Mouse (Mus musculus): ENCODE measurements around the gene Zbtb48. TPM values are rescaled to one million over a fixed set of nuclear protein-coding genes. Genes with fewer than 3 reads are reported as not detected.

Gene Zbtb48
- total and polyA plus RNA-seq, 2 experiments from 2014 or later: 10.9 to 14.2 TPM

DNA sequence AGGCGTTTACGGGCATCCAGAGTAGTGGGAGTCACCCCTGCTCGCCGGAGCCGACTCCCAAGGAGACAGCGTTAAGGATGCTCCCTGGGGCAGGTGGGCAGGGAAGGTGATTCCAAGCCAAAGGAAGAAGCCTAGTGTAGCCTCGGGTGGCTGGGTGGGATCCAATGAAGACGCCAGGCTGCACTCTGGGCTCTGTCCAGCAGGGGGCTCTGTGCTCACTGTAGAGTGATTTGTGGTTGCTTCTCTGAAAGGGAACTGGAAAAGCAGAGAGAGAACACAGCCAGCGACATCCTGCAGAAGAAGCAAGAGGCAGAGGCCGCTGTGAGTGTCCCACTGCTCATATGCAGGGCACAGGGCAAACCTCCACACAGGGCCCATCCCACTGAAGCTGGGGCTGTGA, 49.7 kb downstream of the Zbtb48 start:
- peak; percentile 94 for TF ChIP-seq CTCF (IDR thresholded peaks at IDR 0.05; ENCODE audit: low read depth)
- 31% methylated on average over 10 of the region's 10 CpGs for WGBS
- H3K27me3 ChIP-seq (ENCODE audit: insufficient read depth, low read length): no peaks in the 10 kb centered on the region
- H3K36me3 ChIP-seq (ENCODE audit: insufficient read depth): peaks cover 57% of the 10 kb centered on the region
- DNase-seq (peak; percentile 93), ATAC-seq (peak; percentile 28)
- no peak overlapping the region for H3K4me3 ChIP-seq (ENCODE audit: low read depth, low read length)
- no peak overlapping the region for H3K9ac ChIP-seq
- H3K27ac ChIP-seq (ENCODE audit: low read depth, low read length): peak overlapping the region; percentile 62; the same call in 1 of the 2 replicates
- no peaks in the 10 kb centered on the region for H3K4me1 ChIP-seq (ENCODE audit: insufficient read depth)
- H3K9me3 ChIP-seq (ENCODE audit: low read length): no peaks in the 10 kb centered on the region
- no peak overlapping the region for H3K4me2 ChIP-seq (ENCODE audit: low read depth)

- Histone ChIP-seq H3K27me3 (ENCODE audit: insufficient read depth, low read length) (no peaks in the 10 kb centered on the region), H3K4me1 (ENCODE audit: insufficient read depth) (no peaks in the 10 kb centered on the region), H3K9me3 (ENCODE audit: low read length) (no peaks in the 10 kb centered on the region), H3K27ac (ENCODE audit: low read depth, low read length) (no peak overlapping the region), H3K4me3 (ENCODE audit: low read depth, low read length) (no peak overlapping the region), H3K9ac (no peak overlapping the region), H3K4me2 (ENCODE audit: low read depth) (no peak overlapping the region), H3K36me3 (ENCODE audit: insufficient read depth) (peaks cover 56% of the 10 kb centered on the region)
- 98% methylated on average over 3 of the region's 3 CpGs for WGBS
- ATAC-seq (no peak), DNase-seq (peak; percentile 47)
- peak; percentile 70 for TF ChIP-seq CTCF (IDR thresholded peaks at IDR 0.05; ENCODE audit: low read depth)
Measured at GRCm38 (mm10) chr4:151975441-151975840, 52.0 kb downstream of the Zbtb48 start.

- peaks cover 61% of the 10 kb centered on the region for H3K36me3 ChIP-seq (ENCODE audit: insufficient read depth)
- WGBS: 58% methylated on average over 10 of the region's 10 CpGs
- H3K27ac ChIP-seq (ENCODE audit: low read depth, low read length): no peak overlapping the region
- TF ChIP-seq CTCF (IDR thresholded peaks at IDR 0.05; ENCODE audit: low read depth): peak; percentile 81
- DNase-seq (peak; percentile 72), ATAC-seq (peak; percentile 66)
- no peak overlapping the region for H3K4me3 ChIP-seq (ENCODE audit: low read depth, low read length)
- H3K9ac ChIP-seq: no peak overlapping the region
- H3K4me1 ChIP-seq (ENCODE audit: insufficient read depth): no peaks in the 10 kb centered on the region
- H3K27me3 ChIP-seq (ENCODE audit: insufficient read depth, low read length): no peaks in the 10 kb centered on the region
- no peak overlapping the region for H3K4me2 ChIP-seq (ENCODE audit: low read depth)
- H3K9me3 ChIP-seq (ENCODE audit: low read length): no peaks in the 10 kb centered on the region
Measured at GRCm38 (mm10) chr4:151972221-151972967, 55.1 kb downstream of the Zbtb48 start.

Other genes starting within 250 kb of the Zbtb48 start
- gene Camta1, start 165.8 kb downstream of the Zbtb48 start, total RNA-seq (2014; rRNA removed): 87.4 and 89.6 TPM in 2 replicates
- gene Camta1, start 165.8 kb downstream of the Zbtb48 start, polyA plus RNA-seq (2015; fragmentation: Nextera tagmentation; extraction: Ambion mirVana): 109 and 131 TPM in 2 replicates
- gene Dnajc11, start 94.0 kb downstream of the Zbtb48 start, total RNA-seq (2014; rRNA removed): 72.2 and 75.2 TPM in 2 replicates
- gene Dnajc11, start 94.0 kb downstream of the Zbtb48 start, polyA plus RNA-seq (2015; fragmentation: Nextera tagmentation; extraction: Ambion mirVana): 62.0 and 72.3 TPM in 2 replicates
- gene Thap3, start 38.7 kb downstream of the Zbtb48 start, total RNA-seq (2014; rRNA removed): 19.7 and 22.3 TPM in 2 replicates
- 48.8 and 52.2 TPM in 2 replicates for gene Thap3, start 38.7 kb downstream of the Zbtb48 start, polyA plus RNA-seq (2015; fragmentation: Nextera tagmentation; extraction: Ambion mirVana)
- 15.7 and 17.1 TPM in 2 replicates for gene Phf13, start 31.4 kb downstream of the Zbtb48 start, total RNA-seq (2014; rRNA removed)
- gene Phf13, start 31.4 kb downstream of the Zbtb48 start, polyA plus RNA-seq (2015; fragmentation: Nextera tagmentation; extraction: Ambion mirVana): 11.0 and 17.2 TPM in 2 replicates
- 5.0 and 8.1 TPM in 2 replicates for gene Klhl21, start 18.9 kb downstream of the Zbtb48 start, total RNA-seq (2014; rRNA removed)
- gene Klhl21, start 18.9 kb downstream of the Zbtb48 start, polyA plus RNA-seq (2015; fragmentation: Nextera tagmentation; extraction: Ambion mirVana): 2.6 and 3.4 TPM in 2 replicates
- 0.54 and 1.00 TPM in 2 replicates for gene Tas1r1, start 10.9 kb upstream of the Zbtb48 start, total RNA-seq (2014; rRNA removed)
- 1.1 and 1.5 TPM in 2 replicates for gene Tas1r1, start 10.9 kb upstream of the Zbtb48 start, polyA plus RNA-seq (2015; fragmentation: Nextera tagmentation; extraction: Ambion mirVana)
- 26.9 and 31.8 TPM in 2 replicates for gene Nol9, start 11.7 kb upstream of the Zbtb48 start, total RNA-seq (2014; rRNA removed)
- 14.9 and 20.1 TPM in 2 replicates for gene Nol9, start 11.7 kb upstream of the Zbtb48 start, polyA plus RNA-seq (2015; fragmentation: Nextera tagmentation; extraction: Ambion mirVana)
- 16.6 and 18.6 TPM in 2 replicates for gene Plekhg5, start 44.8 kb upstream of the Zbtb48 start, total RNA-seq (2014; rRNA removed)
- gene Plekhg5, start 44.8 kb upstream of the Zbtb48 start, polyA plus RNA-seq (2015; fragmentation: Nextera tagmentation; extraction: Ambion mirVana): 9.2 and 12.8 TPM in 2 replicates
- 1.4 TPM in 1 of 2 replicates, not detected in the other for gene Tnfrsf25, start 88.3 kb upstream of the Zbtb48 start, total RNA-seq (2014; rRNA removed)
- gene Tnfrsf25, start 88.3 kb upstream of the Zbtb48 start, polyA plus RNA-seq (2015; fragmentation: Nextera tagmentation; extraction: Ambion mirVana): 0.19 and 0.30 TPM in 2 replicates
- 0.08 and 0.71 TPM in 2 replicates for gene Espn, start 124.7 kb upstream of the Zbtb48 start, total RNA-seq (2014; rRNA removed)
- gene Espn, start 124.7 kb upstream of the Zbtb48 start, polyA plus RNA-seq (2015; fragmentation: Nextera tagmentation; extraction: Ambion mirVana): 0.50 and 0.69 TPM in 2 replicates
- gene Hes2, start 131.2 kb upstream of the Zbtb48 start, total RNA-seq (2014; rRNA removed): not detected in 2 replicates
- not detected in 2 replicates for gene Hes2, start 131.2 kb upstream of the Zbtb48 start, polyA plus RNA-seq (2015; fragmentation: Nextera tagmentation; extraction: Ambion mirVana)
- gene Acot7, start 150.5 kb upstream of the Zbtb48 start, total RNA-seq (2014; rRNA removed): 191 and 193 TPM in 2 replicates
- gene Acot7, start 150.5 kb upstream of the Zbtb48 start, polyA plus RNA-seq (2015; fragmentation: Nextera tagmentation; extraction: Ambion mirVana): 411 and 466 TPM in 2 replicates
- gene Gpr153, start 246.6 kb upstream of the Zbtb48 start, total RNA-seq (2014; rRNA removed): 53.3 and 71.4 TPM in 2 replicates
- 8.2 and 11.4 TPM in 2 replicates for gene Gpr153, start 246.6 kb upstream of the Zbtb48 start, polyA plus RNA-seq (2015; fragmentation: Nextera tagmentation; extraction: Ambion mirVana)

All from forebrain, postnatal 0 days (tissue).